Mouse (Mus musculus) lung, postnatal 0 days (tissue): Measurements from ENCODE around the gene Adcy9. TPM values are rescaled to one million over a fixed set of nuclear protein-coding genes. Genes with fewer than 3 reads are reported as not detected.

Experiments
- ATAC-seq: fragments of 200-750 bp; cut with Nextera tagmentation; 2 replicates; pipeline ENCODE4 v1.8.0; 2017; ENCODE audit warnings: moderate library complexity
- DNase-seq: peaks from one replicate; pipeline ENCODE4 v3.0.0-alpha.2; 2016; ENCODE audit warnings: low spot score
- H3K27ac ChIP-seq: fragments of 300-500 bp; sonication (generic); 2 replicates; pipeline ENCODE4 v1.5.1; 2014; ENCODE audit warnings: antibody characterized with exemption, mild to moderate bottlenecking, low read length, mixed read lengths
- H3K27me3 ChIP-seq: fragments of 300-500 bp; sonication (generic); replicated peaks from 2 replicates; pipeline ENCODE4 v1.6.1; 2014; ENCODE audit warnings: low read length, mixed read lengths; ENCODE audit not compliant: insufficient read depth
- H3K36me3 ChIP-seq: fragments of 300-500 bp; sonication (generic); 2 replicates; pipeline ENCODE4 v1.6.1; 2014; ENCODE audit warnings: low read length, mixed read lengths; ENCODE audit not compliant: insufficient read depth
- H3K4me1 ChIP-seq: fragments of 300-500 bp; sonication (generic); 2 replicates; pipeline ENCODE4 v1.6.1; 2014; ENCODE audit warnings: antibody characterized with exemption, low read depth, low read length, mixed read lengths; ENCODE audit not compliant: insufficient read depth
- H3K4me2 ChIP-seq: fragments of 300-500 bp; sonication (generic); replicated peaks from 2 replicates; pipeline ENCODE4 v1.6.1; 2014; ENCODE audit warnings: low read depth, mild to moderate bottlenecking, low read length, moderate library complexity, mixed read lengths
- H3K4me3 ChIP-seq: fragments of 300-500 bp; sonication (generic); 2 replicates; pipeline ENCODE4 v1.5.1; 2014; ENCODE audit warnings: low read depth, low read length
- H3K9ac ChIP-seq: fragments of 300-500 bp; sonication (generic); replicated peaks from 2 replicates; pipeline ENCODE4 v1.6.1; 2014; ENCODE audit warnings: low read depth, mild to moderate bottlenecking
- H3K9me3 ChIP-seq: fragments of 300-500 bp; sonication (generic); 2 replicates; pipeline ENCODE4 v1.6.1; 2016; ENCODE audit warnings: low read length, mixed read lengths
- CTCF ChIP-seq: IDR thresholded peaks from 2 replicates; pipeline ENCODE4 v1.5.1; 2016; ENCODE audit warnings: antibody characterized with exemption, mild to moderate bottlenecking
- EP300 ChIP-seq: IDR thresholded peaks from 2 replicates; pipeline ENCODE4 v1.6.1; 2016; ENCODE audit warnings: antibody characterized with exemption, mild to moderate bottlenecking, control low read depth
- WGBS: fragments of 180-500 bp; shearing (Covaris S2); extraction: QIAGEN DNeasy Blood & Tissue Kit; methylation state at CpG from one replicate; pipeline ENCODE4 v1.1.7; 2014; 5-methylcytosine and 5-hydroxymethylcytosine counted together
- polyA plus RNA-seq: library from polyadenylated mRNA; unstranded; fragments of >200 nt; fragmentation: Nextera tagmentation; extraction: Ambion mirVana; gene quantifications from 2 replicates; pipeline ENCODE4 v1.2.1, GENCODE M21; 2015

Adcy9 gene
- polyA plus RNA-seq, 1 experiment from 2014 or later: 2.9 TPM

DNA sequence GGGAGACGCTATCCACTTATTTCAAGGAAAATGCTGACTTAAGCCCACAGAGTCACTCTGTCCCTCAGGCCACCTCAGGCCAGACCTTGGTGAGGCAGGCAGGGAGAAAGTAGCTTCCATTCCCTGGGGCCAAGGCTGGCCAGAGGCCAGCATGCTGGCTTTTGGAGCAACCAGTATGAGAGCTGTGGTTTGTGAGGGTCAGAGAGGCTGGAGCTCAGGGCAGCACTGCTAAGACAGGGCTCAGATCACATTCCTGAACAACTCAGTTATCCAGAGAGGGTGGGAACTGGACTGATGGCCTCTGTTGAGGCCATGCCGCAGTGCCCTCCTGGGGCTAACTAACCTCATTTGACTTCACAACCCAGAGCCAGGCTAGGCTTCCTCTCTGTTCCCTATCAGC lies 15.1 kb upstream of the Adcy9 start:
- Histone ChIP-seq H3K4me2 (no peak overlapping the region), H3K4me1 (no peaks in the 10 kb centered on the region), H3K27me3 (no peaks in the 10 kb centered on the region), H3K9ac (no peak overlapping the region), H3K4me3 (no peak overlapping the region), H3K27ac (no peak overlapping the region), H3K36me3 (no peaks in the 10 kb centered on the region), H3K9me3 (no peaks in the 10 kb centered on the region)
- TF ChIP-seq EP300 (no peak), CTCF (no peak)
- ATAC-seq: no peak
- 90% methylated on average over 2 of the region's 2 CpGs for WGBS
- DNase-seq: no peak

DNA sequence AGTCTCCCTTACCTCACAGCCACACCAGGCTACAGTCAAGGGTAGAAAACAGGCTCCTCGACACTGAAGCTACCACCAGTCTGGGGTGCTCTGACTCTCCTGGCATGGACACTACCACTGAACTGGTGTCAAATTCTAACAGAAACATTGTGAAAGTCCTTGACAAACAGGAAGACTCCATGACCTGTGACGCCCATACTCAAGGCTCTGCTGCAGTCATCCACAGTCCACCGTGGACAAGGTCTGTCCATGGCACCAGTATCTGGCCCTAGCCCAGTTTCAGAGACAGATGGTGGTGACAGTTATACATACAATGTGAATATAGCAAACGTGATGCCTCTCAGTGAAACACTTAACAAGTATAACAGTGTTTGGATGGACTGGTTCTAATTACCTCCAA lies 11.5 kb upstream of the Adcy9 start:
- Histone ChIP-seq H3K9ac (no peak overlapping the region), H3K36me3 (no peaks in the 10 kb centered on the region), H3K27me3 (no peaks in the 10 kb centered on the region), H3K4me3 (no peak overlapping the region), H3K9me3 (no peaks in the 10 kb centered on the region), H3K4me2 (no peak overlapping the region), H3K4me1 (no peaks in the 10 kb centered on the region), H3K27ac (no peak overlapping the region)
- DNase-seq (no peak), ATAC-seq (no peak)
- WGBS: 53% methylated on average over 4 of the region's 4 CpGs
- TF ChIP-seq CTCF (no peak), EP300 (no peak)

DNA sequence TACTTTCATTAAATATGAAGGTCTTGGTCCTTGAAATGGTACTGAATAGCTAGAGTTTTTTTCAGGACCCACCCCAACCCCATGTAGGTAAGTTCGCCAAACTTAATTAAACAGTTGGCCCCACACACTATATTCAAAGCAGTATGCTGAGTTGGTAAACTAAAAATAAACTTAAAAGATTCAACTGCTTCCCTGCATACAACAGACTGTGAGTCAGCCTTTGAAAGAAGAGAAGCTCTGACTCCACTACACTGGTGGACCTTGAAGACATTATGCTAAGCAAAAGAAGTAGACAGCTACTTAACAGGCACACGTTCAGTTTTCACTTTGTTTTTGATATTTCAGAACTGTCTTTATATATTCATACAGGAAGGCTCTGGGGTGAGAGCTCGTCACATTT lies 10.7 kb upstream of the Adcy9 start:
- no peak overlapping the region for H3K4me2 ChIP-seq
- no peak overlapping the region for H3K4me3 ChIP-seq
- 82% methylated on average over 3 of the region's 3 CpGs for WGBS

DNA sequence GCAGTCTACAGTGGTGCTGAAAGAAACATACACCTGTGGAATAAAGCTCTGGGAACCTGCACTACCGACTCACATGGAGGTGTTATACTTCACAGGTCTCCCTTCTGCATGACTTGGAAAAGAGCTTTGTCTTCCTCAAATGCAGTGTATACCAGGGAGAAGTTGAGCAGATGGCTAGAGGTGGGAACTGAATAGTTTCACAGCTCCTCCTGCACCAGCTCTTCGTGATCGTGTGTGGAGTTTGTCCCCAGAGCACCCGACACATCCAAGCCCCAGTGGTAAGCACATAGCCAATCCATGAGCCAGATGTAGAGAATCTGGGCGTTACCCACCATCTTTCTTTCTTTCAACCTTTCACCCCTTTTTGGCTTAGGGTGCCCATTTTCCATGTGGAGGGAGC lies 9.9 kb upstream of the Adcy9 start:
- Histone ChIP-seq H3K4me2 (no peak overlapping the region), H3K9ac (no peak overlapping the region), H3K4me1 (no peaks in the 10 kb centered on the region), H3K27ac (no peak overlapping the region), H3K9me3 (no peaks in the 10 kb centered on the region), H3K4me3 (no peak overlapping the region), H3K36me3 (no peaks in the 10 kb centered on the region), H3K27me3 (no peaks in the 10 kb centered on the region)
- WGBS: 75% methylated on average over 5 of the region's 5 CpGs
- DNase-seq (no peak), ATAC-seq (no peak)
- no peak for TF ChIP-seq EP300
- TF ChIP-seq CTCF: no peak

More for the DNA sequence above, 10.7 kb upstream of the Adcy9 start:
- Histone ChIP-seq H3K36me3 (no peaks in the 10 kb centered on the region), H3K4me1 (no peaks in the 10 kb centered on the region), H3K9ac (no peak overlapping the region), H3K9me3 (no peaks in the 10 kb centered on the region), H3K27ac (no peak overlapping the region), H3K27me3 (no peaks in the 10 kb centered on the region)
- no peak for DNase-seq
- ATAC-seq: no peak
- TF ChIP-seq CTCF: no peak
- no peak for TF ChIP-seq EP300

- H3K4me1 ChIP-seq: no peaks in the 10 kb centered on the region
- H3K9ac ChIP-seq: no peak overlapping the region
- DNase-seq (no peak), ATAC-seq (no peak)
- TF ChIP-seq EP300 (no peak), CTCF (no peak)
- H3K36me3 ChIP-seq: no peaks in the 10 kb centered on the region
- no peaks in the 10 kb centered on the region for H3K9me3 ChIP-seq
- 27% methylated on average over 4 of the region's 4 CpGs for WGBS
- no peak overlapping the region for H3K27ac ChIP-seq
- no peaks in the 10 kb centered on the region for H3K27me3 ChIP-seq
- no peak overlapping the region for H3K4me2 ChIP-seq
- H3K4me3 ChIP-seq: no peak overlapping the region
These were observed 5.4 kb upstream of the Adcy9 start for GRCm38 (mm10) chr16:4425658-4426234.

DNA sequence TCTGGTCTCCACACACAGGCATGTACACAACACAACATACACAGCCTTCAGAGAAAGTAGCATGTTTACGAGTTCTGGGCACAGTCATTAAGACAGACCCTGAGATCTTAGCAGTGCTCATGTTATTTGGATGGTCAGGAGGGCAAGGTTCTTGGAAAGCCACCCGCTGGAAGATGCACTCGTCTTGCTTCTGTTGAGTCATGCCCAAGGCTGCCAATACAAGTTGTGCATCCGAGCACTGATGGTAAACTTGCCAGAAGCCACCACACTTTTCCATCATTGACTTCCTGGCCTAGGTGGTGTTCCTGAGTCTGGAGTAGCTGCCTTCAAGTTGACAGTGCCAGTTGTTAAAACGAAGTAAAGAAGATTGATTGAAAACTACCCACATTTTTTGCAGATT lies 3.3 kb upstream of the Adcy9 start:
- Histone ChIP-seq H3K9me3 (no peaks in the 10 kb centered on the region), H3K36me3 (no peaks in the 10 kb centered on the region), H3K27me3 (no peaks in the 10 kb centered on the region), H3K4me3 (no peak overlapping the region), H3K4me1 (no peaks in the 10 kb centered on the region), H3K27ac (no peak overlapping the region), H3K9ac (no peak overlapping the region), H3K4me2 (no peak overlapping the region)
- ATAC-seq (no peak), DNase-seq (no peak)
- 70% methylated on average over 5 of the region's 5 CpGs for WGBS
- no peak for TF ChIP-seq EP300
- TF ChIP-seq CTCF: no peak

DNA sequence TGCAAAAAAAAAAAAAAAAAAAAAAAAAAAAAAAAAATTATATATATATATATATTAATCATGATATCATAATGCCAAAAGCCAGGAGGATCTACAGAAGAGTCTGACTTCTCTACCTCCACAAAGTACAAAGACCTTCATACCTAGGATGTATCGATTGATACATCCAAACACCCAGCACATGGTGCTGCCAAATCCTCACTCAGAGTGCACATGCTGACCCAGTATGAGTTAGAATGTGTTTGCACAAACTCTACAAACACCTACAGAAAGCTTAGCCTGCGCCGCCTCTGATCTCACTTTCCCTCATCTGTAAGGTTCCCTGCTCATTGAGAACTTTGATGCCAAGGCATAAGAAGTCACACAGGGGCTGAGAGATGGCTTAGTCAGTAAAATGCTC lies 2.7 kb upstream of the Adcy9 start:
- H3K9me3 ChIP-seq: no peaks in the 10 kb centered on the region
- peaks cover 3% of the 10 kb centered on the region; the same call in 1 of the 2 replicates for H3K4me1 ChIP-seq
- DNase-seq: no peak
- no peak overlapping the region for H3K9ac ChIP-seq
- TF ChIP-seq EP300 (no peak), CTCF (no peak)
- H3K36me3 ChIP-seq: no peaks in the 10 kb centered on the region
- ATAC-seq: no peak
- WGBS: 82% methylated on average over 3 of the region's 3 CpGs
- no peak overlapping the region for H3K27ac ChIP-seq
- H3K4me2 ChIP-seq: no peak overlapping the region
- H3K27me3 ChIP-seq: no peaks in the 10 kb centered on the region
- H3K4me3 ChIP-seq: no peak overlapping the region
